Mouse (Mus musculus) forebrain, postnatal 0 days (tissue): Measurements from ENCODE around the gene Gabrr3. TPM values are rescaled to one million over a fixed set of nuclear protein-coding genes. Genes with fewer than 3 reads are reported as not detected.
A peak's percentile ranks its signal among the peaks of the same experiment; 100 is the strongest.

ENCODE experiments used
- ATAC-seq: fragments of 200-750 bp; cut with Nextera tagmentation; 2 replicates; pipeline ENCODE4 v1.8.0; 2017; ENCODE audit warnings: mild to moderate bottlenecking, moderate library complexity
- DNase-seq: peaks from one replicate; pipeline ENCODE4 v3.0.0-alpha.2; 2015
- H3K27ac ChIP-seq: fragments of 300-500 bp; sonication (generic); 2 replicates; pipeline ENCODE4 v1.5.1; 2014; ENCODE audit warnings: low read depth, mild to moderate bottlenecking, antibody characterized with exemption, low read length, moderate library complexity, mixed read lengths
- H3K27me3 ChIP-seq: fragments of 300-500 bp; sonication (generic); 2 replicates; pipeline ENCODE4 v1.6.1; 2014; ENCODE audit warnings: mild to moderate bottlenecking, low read length, mixed read lengths; ENCODE audit not compliant: insufficient read depth
- H3K36me3 ChIP-seq: fragments of 300-500 bp; sonication (generic); 2 replicates; pipeline ENCODE4 v1.6.1; 2014; ENCODE audit warnings: mild to moderate bottlenecking, moderate library complexity; ENCODE audit not compliant: insufficient read depth
- H3K4me1 ChIP-seq: fragments of 300-500 bp; sonication (generic); 2 replicates; pipeline ENCODE4 v1.6.1; 2014; ENCODE audit warnings: antibody characterized with exemption; ENCODE audit not compliant: insufficient read depth
- H3K4me2 ChIP-seq: fragments of 300-500 bp; sonication (generic); 2 replicates; pipeline ENCODE4 v1.6.1; 2014; ENCODE audit warnings: low read depth, mild to moderate bottlenecking, moderate library complexity
- H3K4me3 ChIP-seq: fragments of 300-500 bp; sonication (generic); 2 replicates; pipeline ENCODE4 v1.5.1; 2014; ENCODE audit warnings: low read depth, low read length, mixed read lengths
- H3K9ac ChIP-seq: fragments of 300-500 bp; sonication (generic); 2 replicates; pipeline ENCODE4 v1.6.1; 2014; ENCODE audit warnings: mild to moderate bottlenecking
- H3K9me3 ChIP-seq: fragments of 300-500 bp; sonication (generic); 2 replicates; pipeline ENCODE4 v1.6.1; 2016; ENCODE audit warnings: low read length
- CTCF ChIP-seq: sonication (generic); IDR thresholded peaks from 2 replicates; pipeline ENCODE4 v1.5.1; 2016; ENCODE audit warnings: antibody characterized with exemption, control low read depth, low read depth
- WGBS: fragments of 180-500 bp; shearing (Covaris S2); extraction: QIAGEN DNeasy Blood & Tissue Kit; methylation state at CpG from one replicate; pipeline ENCODE4 v1.1.7; 2014; 5-methylcytosine and 5-hydroxymethylcytosine counted together
- polyA plus RNA-seq: library from polyadenylated mRNA; unstranded; fragments of >200 nt; fragmentation: Nextera tagmentation; extraction: Ambion mirVana; gene quantifications from 2 replicates; pipeline ENCODE4 v1.2.1, GENCODE M21; 2015
- total RNA-seq: library from RNA; depleted of rRNA; stranded (reverse); fragments of >200 nt; gene quantifications from 2 replicates; pipeline ENCODE4 v1.2.3, GENCODE M21; 2014; rRNA removed

Gene Gabrr3
- total RNA-seq = not detected in 2 replicates
- 0.04 TPM in 1 of 2 replicates, not detected in the other for polyA plus RNA-seq

DNA sequence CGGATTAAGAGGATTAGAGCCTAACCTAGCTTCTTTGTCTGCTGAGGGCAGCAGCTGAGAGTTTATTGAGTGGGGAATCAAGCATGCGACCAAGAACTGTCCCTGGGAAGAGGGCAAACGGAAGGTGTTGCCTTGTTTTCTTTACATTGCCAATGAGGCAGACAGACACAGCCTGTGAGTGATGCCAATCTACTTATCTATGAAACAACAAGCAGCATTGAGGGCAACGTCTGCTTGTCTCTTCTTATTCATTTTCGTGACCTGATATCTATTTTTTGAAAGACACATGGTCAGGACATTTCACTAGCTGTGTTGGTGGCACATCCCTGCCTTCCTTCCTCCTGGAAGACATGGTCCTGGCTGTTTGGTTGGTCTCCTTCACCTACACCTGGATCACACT lies at the start of gene Gabrr3:
Gene Gabrr3, plus strand, starts transcription at position 301 of the 400 bp plus-strand sequence.
- ATAC-seq (no peak), DNase-seq (no peak)
- no peak for TF ChIP-seq CTCF
- Histone ChIP-seq H3K4me3 (no peak within 1 kb of the TSS), H3K36me3 (no peaks in the 10 kb centered on the region), H3K27me3 (no peaks in the 10 kb centered on the region), H3K9ac (no peak within 1 kb of the TSS), H3K27ac (no peak within 1 kb of the TSS), H3K4me2 (no peak within 1 kb of the TSS), H3K9me3 (no peaks in the 10 kb centered on the region), H3K4me1 (no peaks in the 10 kb centered on the region)
- WGBS = 47% methylated on average over 5 of the region's 5 CpGs

- H3K27ac ChIP-seq = no peak within 1 kb of the TSS
- no peak within 1 kb of the TSS for H3K4me2 ChIP-seq
- WGBS = 72% methylated on average over 2 of the region's 2 CpGs
- H3K27me3 ChIP-seq = no peaks in the 10 kb centered on the region
- no peaks in the 10 kb centered on the region for H3K4me1 ChIP-seq
- no peak for TF ChIP-seq CTCF
- H3K9ac ChIP-seq = no peak within 1 kb of the TSS
- DNase-seq (no peak), ATAC-seq (no peak)
- H3K36me3 ChIP-seq = no peaks in the 10 kb centered on the region
- H3K9me3 ChIP-seq = no peaks in the 10 kb centered on the region
- H3K4me3 ChIP-seq = no peak within 1 kb of the TSS
These were observed 43.2 kb upstream of the Gabrr3 start, which contains the start of gene Olfr209 for GRCm38 (mm10) chr16:59363893-59364292. Olfr209 (minus strand) TSS chr16:59363993.

DNA sequence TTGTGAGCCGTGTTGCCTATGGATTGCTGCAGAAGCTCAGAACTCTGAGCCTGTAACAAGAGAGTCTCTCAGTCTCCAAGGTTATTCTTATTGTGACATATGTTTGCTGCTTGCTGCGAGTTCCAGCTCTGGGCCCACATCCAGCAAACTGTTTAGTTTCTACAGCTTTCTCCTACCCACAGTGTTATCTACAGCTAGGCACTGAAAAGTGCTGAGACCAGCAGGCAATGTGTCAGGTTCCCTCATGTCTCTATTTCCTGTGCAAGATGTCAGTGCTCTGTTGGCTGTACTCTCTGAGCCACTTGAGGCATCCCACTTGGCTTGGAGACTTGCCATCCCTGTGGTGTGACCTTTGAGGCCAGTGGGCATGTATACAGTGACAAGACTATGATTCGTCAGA lies 13.8 kb upstream of the Gabrr3 start:
- ATAC-seq (peak; percentile 96), DNase-seq (peak; percentile 64)
- no peaks in the 10 kb centered on the region for H3K27me3 ChIP-seq
- 66% methylated on average over 3 of the region's 3 CpGs for WGBS
- no peaks in the 10 kb centered on the region for H3K9me3 ChIP-seq
- no peak overlapping the region for H3K4me3 ChIP-seq
- no peak overlapping the region for H3K27ac ChIP-seq
- no peaks in the 10 kb centered on the region for H3K36me3 ChIP-seq
- H3K4me2 ChIP-seq = no peak overlapping the region
- H3K9ac ChIP-seq = no peak overlapping the region
- no peak for TF ChIP-seq CTCF
- H3K4me1 ChIP-seq = no peaks in the 10 kb centered on the region

DNA sequence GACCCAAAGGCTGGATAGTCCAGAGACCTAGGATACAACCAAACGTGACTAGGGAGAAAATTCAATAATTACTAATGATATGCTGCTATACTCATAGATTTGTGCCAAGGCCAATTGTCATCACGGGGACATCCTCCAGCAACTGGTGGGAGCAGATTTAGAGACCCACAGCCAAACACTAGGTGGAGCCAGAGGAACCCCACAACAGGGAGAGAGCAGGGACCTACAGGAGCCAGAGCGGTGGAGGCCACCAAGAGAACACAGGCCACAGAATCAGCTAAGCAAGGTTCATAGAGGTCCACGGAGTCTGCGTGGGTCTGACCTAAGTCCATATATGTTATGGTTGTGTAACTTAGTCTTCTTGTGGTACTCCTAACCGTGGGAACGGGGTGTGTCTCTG lies 6.0 kb upstream of the Gabrr3 start:
- Histone ChIP-seq H3K27me3 (no peaks in the 10 kb centered on the region), H3K9ac (no peak overlapping the region), H3K9me3 (no peaks in the 10 kb centered on the region), H3K36me3 (no peaks in the 10 kb centered on the region), H3K4me1 (no peaks in the 10 kb centered on the region), H3K4me3 (no peak overlapping the region), H3K4me2 (no peak overlapping the region), H3K27ac (no peak overlapping the region)
- ATAC-seq (no peak), DNase-seq (no peak)
- TF ChIP-seq CTCF = 0 out of 2 replicates have a peak, but pooled peaks have one; percentile 2
- 76% methylated on average over 7 of the region's 7 CpGs for WGBS

DNA sequence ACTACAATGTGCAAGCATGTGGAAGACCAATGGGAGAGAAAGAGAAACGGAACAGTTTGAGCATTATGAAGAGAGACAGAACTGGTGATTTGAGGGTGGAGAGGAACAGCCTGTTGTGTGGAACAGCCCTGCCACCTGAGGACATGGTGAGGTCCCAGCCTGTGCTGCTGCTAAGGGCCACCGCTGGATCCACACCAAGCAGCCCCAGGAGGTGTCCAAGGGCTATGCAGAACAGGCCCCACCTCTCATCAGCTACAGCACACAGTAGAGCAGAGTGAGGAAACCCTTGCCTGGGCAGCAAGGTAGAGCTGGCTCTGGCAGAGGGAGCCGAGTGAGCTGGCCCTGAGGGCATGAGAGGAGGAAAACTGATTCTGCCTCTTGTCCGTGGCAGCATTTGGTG lies 5.1 kb upstream of the Gabrr3 start:
- H3K27me3 ChIP-seq = no peaks in the 10 kb centered on the region
- H3K9me3 ChIP-seq = no peaks in the 10 kb centered on the region
- H3K9ac ChIP-seq = no peak overlapping the region
- TF ChIP-seq CTCF = no peak
- no peak for ATAC-seq
- H3K4me1 ChIP-seq = no peaks in the 10 kb centered on the region
- DNase-seq = no peak
- no peak overlapping the region for H3K4me2 ChIP-seq
- WGBS = 84% methylated on average over 4 of the region's 4 CpGs
- no peak overlapping the region for H3K27ac ChIP-seq
- H3K36me3 ChIP-seq = no peaks in the 10 kb centered on the region
- H3K4me3 ChIP-seq = no peak overlapping the region

DNA sequence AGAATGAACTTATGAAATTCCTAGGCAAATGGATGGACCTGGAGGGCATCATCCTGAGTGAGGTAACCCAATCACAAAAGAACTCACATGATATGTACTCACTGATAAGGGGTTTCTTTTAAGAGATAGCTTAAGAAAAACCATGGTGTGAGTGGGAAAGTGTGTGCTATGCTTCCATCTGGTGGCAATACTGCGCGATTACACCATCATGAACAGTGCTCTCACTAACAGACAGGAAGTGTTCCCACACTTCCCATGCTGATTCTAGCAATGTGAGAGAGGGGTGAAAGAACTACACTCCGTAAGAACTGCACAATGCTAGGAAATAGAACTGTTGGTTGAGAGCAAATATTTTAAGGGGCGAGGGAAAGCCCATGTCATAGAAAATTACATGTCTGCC lies 3.4 kb upstream of the Gabrr3 start:
- ATAC-seq = peak; percentile 92
- no peak overlapping the region for H3K4me3 ChIP-seq
- H3K9me3 ChIP-seq = no peaks in the 10 kb centered on the region
- WGBS = 18% methylated on average over 4 of the region's 4 CpGs
- peak; percentile 88 for TF ChIP-seq CTCF
- no peak overlapping the region for H3K4me2 ChIP-seq
- no peak overlapping the region for H3K27ac ChIP-seq
- no peaks in the 10 kb centered on the region for H3K27me3 ChIP-seq
- H3K36me3 ChIP-seq = no peaks in the 10 kb centered on the region
- H3K4me1 ChIP-seq = no peaks in the 10 kb centered on the region
- H3K9ac ChIP-seq = no peak overlapping the region
- peak; percentile 82 for DNase-seq

DNA sequence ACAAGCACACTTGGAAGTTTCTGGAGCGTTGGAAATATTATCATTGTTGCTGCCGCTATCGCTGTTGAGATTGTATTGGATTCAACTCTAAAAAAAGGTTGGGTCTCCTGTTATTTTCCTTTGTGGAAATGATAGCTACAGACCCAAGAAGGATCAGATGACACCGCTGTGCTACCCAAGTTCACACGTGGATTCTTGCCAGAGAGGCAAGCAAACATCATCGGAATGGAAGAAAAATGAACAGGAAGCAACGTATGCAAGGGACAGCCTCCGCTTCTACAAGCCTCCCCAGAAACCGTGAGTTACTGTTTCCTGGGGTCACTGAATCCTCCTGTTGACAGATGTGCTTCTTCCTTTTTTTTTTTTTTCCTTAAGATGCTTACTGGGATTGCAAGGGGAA lies 2.3 kb upstream of the Gabrr3 start:
- 82% methylated on average over 9 of the region's 9 CpGs for WGBS
- H3K27ac ChIP-seq = no peak overlapping the region
- H3K27me3 ChIP-seq = no peaks in the 10 kb centered on the region
- no peak for ATAC-seq
- DNase-seq = no peak
- no peaks in the 10 kb centered on the region for H3K4me1 ChIP-seq
- no peak overlapping the region for H3K4me2 ChIP-seq
- H3K9ac ChIP-seq = no peak overlapping the region
- no peaks in the 10 kb centered on the region for H3K36me3 ChIP-seq
- H3K9me3 ChIP-seq = no peaks in the 10 kb centered on the region
- H3K4me3 ChIP-seq = no peak overlapping the region
- no peak for TF ChIP-seq CTCF
